Mouse (Mus musculus): Measurements from ENCODE around the gene Supt5.

Gene Supt5

DNA sequence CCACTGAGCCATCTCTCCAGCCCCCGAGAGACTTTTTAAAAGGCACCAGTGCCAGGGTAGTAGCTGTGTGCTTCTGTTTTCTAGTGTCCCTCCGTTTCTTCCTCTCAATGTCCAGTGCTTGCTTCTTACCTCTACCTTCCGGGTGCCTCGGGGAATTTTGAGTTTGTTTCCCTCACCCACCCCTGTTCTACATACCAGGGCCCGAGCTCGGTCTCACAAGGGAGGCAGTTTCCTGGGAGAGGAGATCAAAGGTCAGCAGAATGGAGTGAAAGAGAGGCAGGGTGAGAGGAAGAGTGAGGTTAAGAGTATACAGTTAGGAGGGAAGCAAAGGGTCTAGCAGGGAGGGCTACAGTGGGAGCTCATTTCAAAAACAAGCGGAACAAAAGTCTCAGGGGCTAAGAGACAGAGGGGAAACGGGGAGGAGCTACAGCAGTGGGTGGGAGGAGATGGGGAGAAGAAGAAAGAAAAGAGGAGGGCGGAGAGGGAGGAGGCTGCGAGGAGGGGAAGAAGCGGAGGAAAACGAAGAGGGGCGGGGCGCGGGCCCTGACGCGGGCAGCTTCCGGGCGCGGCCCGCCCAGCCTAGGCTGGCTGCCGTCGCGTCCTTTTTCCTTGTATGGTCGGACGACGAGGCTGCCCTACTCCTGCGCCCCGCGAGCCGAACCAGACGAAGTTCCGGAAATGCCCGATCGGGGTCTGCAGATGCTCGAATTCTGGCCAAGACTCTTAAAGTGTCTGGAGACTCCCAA, 36.8 kb upstream of the Supt5 start:
- in situ Hi-C loops (cut with MseI, MboI), result no loop called here

DNA sequence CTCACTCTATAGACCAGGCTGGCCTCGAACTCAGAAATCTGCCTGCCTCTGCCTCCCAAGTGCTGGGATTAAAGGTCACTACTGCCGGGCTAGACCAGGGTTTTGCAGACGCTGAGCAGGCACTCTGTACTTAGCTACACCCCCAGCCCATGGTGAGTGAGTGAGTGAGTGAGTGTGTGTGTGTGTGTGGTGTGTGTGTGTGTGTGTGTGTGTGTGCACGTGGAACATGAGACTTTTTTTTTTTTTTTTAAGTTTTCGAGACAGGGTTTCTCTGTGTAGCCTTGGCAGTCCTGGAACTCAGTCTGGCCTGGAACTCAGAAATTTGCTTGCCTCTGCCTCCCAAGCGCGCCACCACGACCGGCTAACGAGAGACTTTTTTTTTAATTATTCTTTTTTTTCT, 36.1 kb upstream of the Supt5 start:
- in situ Hi-C loops (cut with MseI, MboI), result no loop called here

DNA sequence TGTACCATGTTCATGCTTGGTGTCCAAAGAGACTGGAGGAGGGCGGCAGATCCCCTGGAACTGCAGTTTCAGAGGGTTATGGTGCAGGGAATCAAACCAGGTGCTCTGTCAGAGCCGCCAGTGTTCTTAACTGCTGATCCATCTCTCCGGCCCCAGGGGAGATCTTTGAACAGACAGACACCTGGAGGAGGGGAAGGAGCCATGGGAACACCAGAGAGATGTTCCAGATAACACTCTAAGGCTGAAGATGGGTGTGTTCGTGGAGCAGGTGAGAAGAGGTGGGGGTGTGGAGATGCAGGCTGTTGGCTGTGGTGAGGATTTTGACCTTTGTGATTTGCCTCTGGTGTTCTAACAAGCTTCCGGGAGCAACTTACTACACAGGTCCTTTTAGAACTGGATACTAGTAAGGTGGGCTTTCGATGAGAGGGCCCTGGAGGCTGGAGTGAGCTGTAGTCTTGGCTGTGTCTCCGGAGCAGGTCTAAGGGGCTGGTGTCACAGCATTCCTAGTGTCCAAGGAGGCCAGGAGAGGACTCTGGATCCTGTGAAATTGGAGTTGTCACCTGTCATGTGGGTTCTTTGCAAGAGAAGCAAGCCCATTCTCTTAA, 35.4 kb upstream of the Supt5 start:
- in situ Hi-C loops (cut with MseI, MboI), result no loop called here

DNA sequence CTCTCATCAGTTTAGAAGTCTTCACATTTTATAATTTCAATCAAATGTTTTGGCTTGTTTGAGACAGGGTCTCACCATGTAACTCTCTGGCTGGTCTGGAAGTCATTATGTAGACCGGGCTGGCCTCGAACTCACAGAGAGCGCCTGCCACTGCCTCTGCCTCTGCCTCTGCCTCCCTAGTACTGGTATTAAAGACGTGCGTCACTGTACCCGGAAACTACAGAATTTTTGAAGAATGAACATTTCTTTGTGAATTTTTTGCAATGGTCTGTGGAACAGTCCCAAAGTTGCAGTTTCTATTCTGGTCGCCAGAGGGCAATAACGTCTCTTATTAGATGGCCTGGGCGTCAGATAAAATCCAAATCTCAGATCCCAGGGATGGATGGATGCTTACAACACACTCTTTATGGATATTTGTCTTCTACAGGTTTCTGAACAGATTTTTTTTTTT, 34.6 kb upstream of the Supt5 start:
- in situ Hi-C loops (cut with MseI, MboI), result no loop called here

DNA sequence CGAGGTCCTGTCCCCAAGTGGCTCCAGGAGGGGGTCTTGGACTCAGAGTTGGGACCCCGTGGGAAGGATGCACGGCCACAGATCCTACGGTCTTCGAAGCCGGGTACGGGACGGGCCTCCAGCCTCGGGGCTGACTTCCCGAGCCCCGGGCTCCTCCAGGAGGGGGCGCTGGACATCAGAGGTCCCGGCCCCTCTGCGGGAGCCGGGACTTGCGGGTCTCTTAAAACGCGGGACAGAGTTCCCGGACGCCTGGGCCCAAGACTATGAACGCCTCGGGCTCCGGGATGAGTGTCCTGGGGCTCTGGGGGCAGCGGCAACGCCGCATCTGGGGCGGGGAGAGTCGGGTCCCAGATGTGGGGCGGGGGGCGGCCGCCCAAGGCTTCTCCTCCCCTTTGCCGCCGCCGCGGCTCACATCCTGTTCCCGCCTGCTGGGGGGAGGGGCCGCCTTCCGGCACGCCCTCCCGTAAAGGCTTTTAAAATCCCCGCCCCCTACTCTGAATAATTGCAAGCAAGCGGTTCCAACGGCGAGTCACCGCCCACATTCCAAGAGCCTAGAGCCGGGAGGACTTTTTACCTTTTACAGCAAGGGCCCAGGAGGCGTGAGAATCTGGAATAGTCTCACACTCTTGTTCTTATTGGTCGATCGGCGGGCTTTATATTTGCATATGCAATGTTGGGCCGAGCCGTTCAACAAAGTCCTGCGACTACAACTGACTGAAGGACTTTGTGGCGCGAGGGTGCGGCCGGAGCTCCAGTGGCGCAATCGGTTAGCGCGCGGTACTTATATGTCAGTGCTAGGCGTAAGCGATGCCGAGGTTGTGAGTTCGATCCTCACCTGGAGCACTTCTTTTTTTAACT, 33.9 kb upstream of the Supt5 start, which contains the start of gene Plekhg2:
Gene Plekhg2 (minus strand): TSS at position 349 of the 858 bp plus-strand sequence.
- in situ Hi-C loops (cut with MseI, MboI), result no loop called here

DNA sequence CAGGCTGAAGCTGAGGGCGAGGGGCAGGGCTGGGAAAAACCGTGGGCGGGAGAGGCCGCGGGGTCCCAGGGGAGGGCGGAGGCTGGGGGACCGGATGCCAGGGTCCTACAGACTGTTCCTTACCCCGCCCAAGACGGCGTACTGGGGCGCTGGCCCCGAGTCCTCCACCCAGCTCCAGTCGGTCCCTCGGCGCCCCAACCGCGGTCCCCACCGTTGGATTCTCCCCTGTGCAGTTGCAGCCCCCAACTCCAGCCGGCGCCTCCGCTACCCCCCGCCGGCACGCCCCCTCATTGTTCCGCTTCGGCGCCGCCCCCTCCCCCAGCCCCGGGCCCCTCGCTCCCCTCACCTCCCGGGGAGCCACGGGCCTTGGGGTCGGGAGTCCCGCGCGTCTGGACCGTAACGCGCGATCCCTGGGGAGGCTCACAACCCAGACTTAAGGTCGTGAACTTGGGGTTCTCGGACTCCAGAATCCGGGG, 33.0 kb upstream of the Supt5 start:
- in situ Hi-C loops (cut with MseI, MboI), result no loop called here

DNA sequence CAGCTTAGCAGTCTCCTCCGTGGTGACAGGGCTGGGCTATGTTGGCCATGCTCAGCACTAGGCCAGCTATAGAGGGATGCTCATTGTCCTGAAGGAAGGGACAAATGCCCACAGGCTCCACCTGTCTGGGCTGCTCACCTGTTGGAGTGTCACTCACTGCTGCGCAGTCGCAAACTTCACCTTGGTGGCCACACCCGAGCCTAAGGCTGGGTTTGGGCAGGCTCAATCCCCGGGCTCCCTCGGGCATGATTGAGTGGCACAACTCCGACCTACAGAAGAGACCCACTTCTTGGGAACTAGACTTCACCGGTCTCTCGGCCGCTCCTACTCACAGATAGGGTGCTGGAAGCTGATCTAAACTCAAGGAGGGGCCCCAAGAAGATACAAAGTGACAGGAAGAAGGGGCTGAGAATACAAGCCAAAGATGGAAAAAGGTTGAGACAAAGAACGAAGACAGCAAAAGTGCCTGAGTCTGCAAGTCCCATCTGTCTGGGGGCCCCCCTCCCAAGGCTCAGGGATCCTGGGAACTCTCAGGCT, 32.5 kb upstream of the Supt5 start:
- in situ Hi-C loops (cut with MseI, MboI), result no loop called here

DNA sequence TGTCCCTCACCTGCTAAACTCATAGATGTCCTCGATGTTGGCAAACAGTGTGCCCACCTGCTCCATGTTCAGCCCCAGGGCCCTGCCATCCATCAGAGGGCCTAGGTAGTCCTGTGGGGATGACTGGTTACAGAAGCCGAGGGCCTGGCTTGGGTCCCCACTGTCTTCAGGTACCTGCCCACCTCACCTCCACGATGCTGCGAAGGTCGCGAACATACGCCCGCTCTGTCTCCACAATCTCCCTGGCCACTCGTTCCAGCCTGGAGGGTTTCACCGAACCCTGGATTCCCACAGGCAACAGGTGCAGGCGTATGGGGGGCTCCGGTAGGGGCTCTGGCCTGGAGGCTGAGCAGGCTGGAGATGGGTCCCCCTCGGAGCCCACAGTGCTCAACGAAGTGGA, 31.5 kb upstream of the Supt5 start:
- in situ Hi-C loops (cut with MseI, MboI), result no loop called here

DNA sequence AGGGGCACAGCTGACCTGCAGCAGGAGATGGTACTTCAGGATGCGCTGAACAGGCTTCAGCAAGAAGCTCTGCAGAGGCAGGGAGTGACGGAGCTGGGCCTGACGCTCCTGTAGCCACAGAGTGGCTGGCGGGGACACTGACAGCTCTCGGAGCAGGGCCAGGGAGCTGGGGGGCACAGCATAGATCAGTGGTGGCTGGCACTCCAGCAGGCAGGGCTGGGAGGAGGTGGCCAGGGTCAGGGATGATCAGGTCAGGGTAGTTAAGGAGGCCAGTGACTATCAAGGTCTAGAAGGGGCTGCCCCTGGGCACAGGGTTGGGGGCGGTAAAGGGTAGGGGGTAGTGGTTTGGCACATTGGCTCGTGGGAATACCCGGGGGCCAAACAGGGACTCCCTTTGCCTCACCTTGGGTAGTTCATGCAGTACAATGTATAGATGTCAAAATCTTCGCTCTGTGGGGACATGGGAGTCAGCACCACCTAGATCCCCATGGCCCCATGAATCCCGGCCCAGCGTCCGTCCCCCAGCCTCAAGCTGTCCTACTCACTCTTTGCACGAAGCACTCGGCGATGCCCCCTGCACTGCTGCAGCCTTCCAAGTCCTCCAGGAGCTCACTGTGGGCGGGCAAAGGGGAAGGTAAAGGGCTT, 29.9 kb upstream of the Supt5 start:
- in situ Hi-C loops (cut with MseI, MboI), result no loop called here

DNA sequence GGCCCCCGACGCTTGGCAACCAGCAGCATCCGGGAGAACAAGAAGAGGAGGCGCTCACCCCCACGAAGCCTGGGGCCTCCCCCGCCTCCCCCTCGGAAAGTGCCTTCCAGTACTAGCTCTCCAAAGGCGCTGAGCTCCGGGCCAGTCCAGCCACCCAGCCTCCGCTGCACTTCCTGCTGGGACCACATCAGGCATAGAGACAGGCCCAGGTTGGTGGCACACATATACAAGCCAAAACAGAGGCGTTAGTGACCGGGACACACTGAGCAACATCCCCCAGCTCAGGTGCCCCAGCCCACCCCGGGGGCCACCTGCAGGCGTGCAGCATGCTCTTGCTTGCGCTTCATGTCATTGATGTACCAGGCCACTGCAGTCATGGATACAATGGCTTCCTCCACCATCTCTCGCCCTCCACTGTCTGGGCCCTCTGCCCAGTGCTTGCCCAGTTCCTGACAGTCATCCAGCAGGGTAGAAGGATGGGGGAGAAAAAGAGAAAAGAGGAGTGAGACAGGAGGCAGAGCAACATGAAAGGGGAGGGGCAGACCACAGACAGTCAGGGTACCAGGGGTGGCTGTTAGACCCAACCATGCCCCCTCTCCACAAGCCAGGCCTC, 29.2 kb upstream of the Supt5 start:
- in situ Hi-C loops (cut with MseI, MboI), result no loop called here

DNA sequence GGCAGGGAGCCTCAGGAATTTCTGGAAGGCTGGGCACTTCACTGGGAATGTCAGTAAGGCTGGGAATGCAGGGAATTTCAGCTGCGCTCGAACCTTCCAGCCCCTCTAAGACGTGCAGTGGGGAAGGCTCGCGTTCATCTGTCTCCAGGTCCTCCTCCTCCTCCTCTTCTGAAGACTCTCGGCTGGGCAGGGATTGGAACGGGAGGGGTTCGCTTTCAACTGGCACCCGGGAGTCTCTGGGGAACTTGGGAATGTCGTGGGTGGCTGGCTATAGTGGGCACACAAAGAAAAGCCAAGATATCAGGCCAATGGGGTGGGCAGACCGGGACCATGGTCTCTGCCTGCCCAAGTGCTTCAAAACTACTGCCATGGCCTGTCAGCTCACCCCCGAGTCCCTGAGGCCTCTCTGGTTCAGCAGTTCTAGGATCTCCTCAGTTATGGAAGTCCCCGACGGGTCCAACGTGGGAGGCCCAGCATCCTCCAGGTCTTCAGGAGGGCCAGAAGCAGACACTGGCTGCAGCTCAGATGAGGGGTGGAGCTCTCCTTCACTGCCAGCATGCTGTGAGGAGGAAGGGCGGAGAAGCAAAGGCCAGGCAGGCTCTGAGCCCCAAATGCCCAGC, 24.0 kb upstream of the Supt5 start:
- in situ Hi-C loops (cut with MseI, MboI), result no loop called here

DNA sequence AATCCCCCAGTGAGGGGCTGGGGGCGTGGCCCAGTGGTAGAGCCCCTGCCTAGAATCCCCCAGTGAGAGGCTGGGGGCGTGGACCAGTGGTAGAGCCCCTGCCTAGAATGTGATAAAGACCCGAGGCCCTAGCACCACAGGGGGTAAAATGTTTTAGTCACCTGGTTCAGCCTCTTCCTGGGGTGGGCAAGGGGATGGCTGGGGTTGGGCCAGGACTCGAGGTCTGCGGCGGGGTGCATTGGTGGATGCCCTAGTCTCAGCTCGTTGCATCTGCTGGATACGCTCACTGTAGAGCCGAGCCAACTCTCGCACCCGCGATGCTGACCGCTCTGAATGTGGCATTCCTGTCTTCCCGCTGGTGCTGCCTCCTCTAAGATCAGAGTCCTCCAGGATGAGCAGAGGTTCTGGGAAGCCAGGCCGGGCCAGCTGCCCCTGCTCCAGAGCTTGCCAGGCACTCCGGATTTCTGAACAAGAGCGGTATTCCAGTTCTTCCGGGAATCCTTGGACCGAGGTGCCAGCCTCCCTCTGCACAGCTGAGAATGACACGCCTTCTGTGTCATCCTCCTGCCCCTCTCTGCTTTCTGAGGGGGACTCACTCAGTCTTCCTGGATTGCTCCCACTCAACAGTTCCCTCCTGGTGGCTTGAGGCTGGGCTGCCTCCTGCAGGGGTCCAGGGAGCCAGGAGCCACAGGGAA, 23.2 kb upstream of the Supt5 start:
- in situ Hi-C loops (cut with MseI, MboI), result no loop called here

DNA sequence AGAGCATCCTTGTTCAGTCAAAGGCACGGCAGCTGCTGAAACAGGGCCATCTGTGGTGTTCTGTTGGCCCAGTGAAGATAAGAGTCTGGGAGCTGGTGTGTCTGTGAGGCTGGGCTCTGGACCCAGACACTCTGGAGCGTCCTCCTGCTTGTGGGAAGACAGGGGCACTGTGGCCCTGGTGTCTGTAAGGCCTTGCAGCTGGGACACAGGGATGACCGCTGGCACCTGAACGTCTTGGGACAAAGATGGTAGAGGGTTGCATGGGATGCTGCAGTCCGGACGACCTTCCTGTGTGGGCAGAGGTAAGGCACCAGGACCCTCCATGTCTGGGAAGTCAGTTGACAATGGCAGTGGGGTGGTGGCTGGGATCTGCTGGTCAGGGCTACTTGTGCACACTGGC, 21.7 kb upstream of the Supt5 start:
- in situ Hi-C loops (cut with MseI, MboI), result no loop called here

DNA sequence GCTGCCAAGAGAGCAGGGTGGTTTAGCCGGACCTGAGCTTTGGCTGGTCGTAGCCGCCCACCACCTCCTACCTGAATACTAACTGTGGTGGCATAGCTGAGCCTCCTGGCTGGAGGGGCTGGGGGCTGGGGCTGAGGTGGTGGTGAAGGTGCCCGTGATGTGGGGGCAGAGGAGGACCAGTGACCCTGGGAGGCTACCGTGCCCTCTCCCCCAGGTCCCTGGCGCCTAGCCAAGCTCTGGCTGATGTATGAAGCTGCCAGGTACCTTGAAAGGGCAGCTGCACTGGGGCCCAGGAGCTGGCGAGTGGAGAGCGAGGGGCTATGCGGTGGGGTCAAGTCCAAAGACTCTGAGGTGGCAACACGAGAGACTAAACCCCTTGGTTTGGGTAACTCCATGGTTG, 21.3 kb upstream of the Supt5 start:
- in situ Hi-C loops (cut with MseI, MboI), result no loop called here

DNA sequence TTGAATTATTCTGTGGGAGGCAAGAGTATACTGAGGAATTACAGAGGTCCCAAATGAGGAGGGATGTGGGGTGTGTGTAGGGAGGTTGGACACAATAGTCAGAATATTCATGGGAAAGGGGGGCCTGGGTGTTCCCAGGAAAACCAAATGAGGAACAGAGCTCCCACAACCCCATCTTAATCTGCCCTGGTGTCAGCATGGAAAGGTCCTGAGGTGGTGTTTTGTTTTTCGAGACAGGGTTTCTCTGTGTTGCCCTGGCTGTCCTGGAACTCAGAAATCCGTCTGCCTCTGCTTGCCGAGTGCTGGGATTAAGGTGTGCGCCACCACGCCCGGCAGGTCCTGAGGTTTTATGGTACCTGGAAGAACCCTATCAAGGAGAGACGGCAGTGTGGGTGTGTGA, 19.9 kb upstream of the Supt5 start:
- in situ Hi-C loops (cut with MseI, MboI), result no loop called here

DNA sequence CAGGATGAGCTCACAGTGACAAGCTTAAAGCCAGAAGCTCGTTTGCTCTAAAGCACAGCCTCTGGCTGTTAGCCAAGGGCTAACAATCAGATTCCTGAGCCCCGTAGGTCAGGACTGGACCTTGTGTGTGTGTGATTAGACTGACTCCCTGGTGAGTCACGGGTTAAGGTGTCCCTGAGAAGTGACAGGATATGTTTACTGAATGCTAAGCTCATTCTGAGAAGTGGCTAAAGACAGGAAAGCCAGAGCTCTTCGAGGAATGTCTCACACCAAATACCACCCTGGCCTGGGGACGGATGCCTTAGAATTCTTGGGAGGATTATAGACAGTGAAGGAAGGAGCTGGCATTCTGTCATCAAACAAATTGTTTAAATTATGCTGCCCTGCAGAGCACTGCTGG, 19.4 kb upstream of the Supt5 start:
- in situ Hi-C loops (cut with MseI, MboI), result no loop called here

DNA sequence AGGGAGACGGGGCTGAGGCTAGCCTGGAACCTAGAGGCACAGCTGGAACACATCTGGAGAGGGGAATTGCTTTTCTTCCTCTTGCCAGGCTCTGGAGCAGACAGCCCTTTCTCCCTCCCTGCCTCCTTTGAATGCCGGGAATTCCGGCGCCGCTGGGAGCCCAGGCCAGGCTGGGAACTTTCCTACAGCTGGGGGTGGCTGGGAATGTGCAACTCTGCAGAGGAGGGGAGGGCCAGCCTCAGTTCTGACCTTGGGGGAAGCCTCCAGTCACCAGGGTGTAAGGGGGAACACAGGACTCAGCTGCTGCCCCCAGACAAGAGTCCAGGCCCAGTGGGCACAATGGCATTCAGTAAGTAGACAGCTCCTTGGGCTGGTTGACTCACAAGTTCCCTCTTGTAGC, 18.4 kb upstream of the Supt5 start:
- in situ Hi-C loops (cut with MseI, MboI), result no loop called here

DNA sequence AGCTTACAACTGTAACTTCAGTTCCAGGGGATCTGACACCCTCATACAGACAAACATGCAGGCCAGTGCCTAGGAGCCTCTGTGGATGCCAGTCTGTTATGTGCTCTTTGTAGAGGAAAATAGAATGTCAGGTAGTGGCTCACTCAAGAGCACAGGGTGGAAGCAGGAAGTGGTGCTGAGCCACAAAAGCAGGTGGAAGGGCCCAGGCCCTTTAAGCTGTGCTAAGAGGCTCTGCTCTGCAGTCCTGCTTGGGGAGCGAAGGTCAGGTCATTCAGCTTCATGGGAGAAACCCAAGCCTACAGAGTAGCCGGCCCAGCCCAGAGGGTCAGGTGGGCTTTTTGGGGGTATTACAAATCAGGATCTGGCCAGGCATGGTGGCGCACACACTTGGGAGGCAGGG, 16.7 kb upstream of the Supt5 start:
- in situ Hi-C loops (cut with MseI, MboI), result no loop called here

DNA sequence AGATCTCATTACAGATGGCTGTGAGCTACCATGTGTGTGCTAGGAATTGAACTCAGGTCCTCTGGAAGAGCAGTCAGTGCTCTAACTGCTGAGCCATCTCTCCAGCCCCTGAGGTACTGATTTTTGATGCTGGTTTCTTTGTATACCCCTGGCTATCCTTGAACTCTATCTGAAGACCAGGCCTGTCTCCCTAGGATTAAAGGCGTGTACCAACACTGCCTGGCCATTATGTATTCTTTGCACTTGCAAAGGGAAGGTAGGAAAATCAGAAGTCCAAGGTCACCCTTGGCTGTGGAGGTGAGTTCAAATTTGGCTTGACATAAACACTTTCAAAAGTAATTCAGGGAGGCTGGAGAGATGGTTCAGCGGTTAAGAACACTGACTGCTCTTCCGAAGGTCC, 16.1 kb upstream of the Supt5 start:
- in situ Hi-C loops (cut with MseI, MboI), result no loop called here

DNA sequence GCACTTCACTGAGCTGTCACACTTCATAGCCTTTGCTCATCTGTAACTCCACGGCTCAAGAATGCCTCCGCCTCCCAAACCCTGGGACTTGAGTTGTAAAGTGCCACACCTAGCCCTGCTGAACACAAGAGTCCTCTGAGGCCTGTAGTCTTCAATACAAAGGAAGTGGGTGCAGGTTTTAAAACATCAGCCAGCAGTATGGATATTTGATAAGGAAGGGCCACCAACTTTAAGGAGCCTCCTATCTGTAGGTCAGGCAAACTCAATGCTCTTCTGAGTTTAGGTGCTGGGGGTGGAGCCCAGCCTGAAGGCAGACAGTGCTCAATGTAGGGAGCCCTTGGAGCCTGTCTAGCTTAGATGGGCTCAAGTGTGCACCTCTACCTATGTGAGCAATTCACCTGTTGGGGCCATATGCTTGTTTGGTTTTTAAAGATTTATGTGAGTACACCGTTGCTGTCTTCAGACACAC, 15.6 kb upstream of the Supt5 start:
- in situ Hi-C loops (cut with MseI, MboI), result no loop called here

All from mouse trophoblast stem cell (cell line).